Mouse (Mus musculus) hindbrain, postnatal 0 days (tissue): ENCODE data around the gene Timm22. TPM values are rescaled to one million over a fixed set of nuclear protein-coding genes. Genes with fewer than 3 reads are reported as not detected.
A peak's percentile ranks its signal among the peaks of the same experiment; 100 is the strongest.

ENCODE experiments used
- ATAC-seq: fragments of 200-750 bp; cut with Nextera tagmentation; 2 replicates; pipeline ENCODE4 v1.8.0; 2017; ENCODE audit warnings: mild to moderate bottlenecking, moderate TSS enrichment, moderate library complexity
- DNase-seq: peaks from one replicate; pipeline ENCODE4 v3.0.0-alpha.2; 2015; ENCODE audit warnings: low spot score
- H3K27ac ChIP-seq: fragments of 300-500 bp; sonication (generic); 2 replicates; pipeline ENCODE4 v1.5.1; 2014; ENCODE audit warnings: mild to moderate bottlenecking
- H3K27me3 ChIP-seq: fragments of 300-500 bp; sonication (generic); 2 replicates; pipeline ENCODE4 v1.6.1; 2014; ENCODE audit warnings: low read length, mixed read lengths; ENCODE audit not compliant: insufficient read depth
- H3K36me3 ChIP-seq: fragments of 300-500 bp; sonication (generic); 2 replicates; pipeline ENCODE4 v1.6.1; 2014; ENCODE audit warnings: low read length, mixed read lengths; ENCODE audit not compliant: insufficient read depth
- H3K4me1 ChIP-seq: fragments of 300-500 bp; sonication (generic); 2 replicates; pipeline ENCODE4 v1.6.1; 2014; ENCODE audit warnings: antibody characterized with exemption, low read length, mixed read lengths; ENCODE audit not compliant: insufficient read depth
- H3K4me2 ChIP-seq: fragments of 300-500 bp; sonication (generic); 2 replicates; pipeline ENCODE4 v1.6.1; 2014; ENCODE audit warnings: low read depth, mild to moderate bottlenecking, low read length, moderate library complexity, mixed read lengths
- H3K4me3 ChIP-seq: fragments of 300-500 bp; sonication (generic); 2 replicates; pipeline ENCODE4 v1.5.1; 2014; ENCODE audit warnings: low read length
- H3K9ac ChIP-seq: fragments of 300-500 bp; sonication (generic); replicated peaks from 2 replicates; pipeline ENCODE4 v1.6.1; 2014; ENCODE audit warnings: mild to moderate bottlenecking, low read length, moderate library complexity, mixed read lengths
- H3K9me3 ChIP-seq: fragments of 300-500 bp; sonication (generic); 2 replicates; pipeline ENCODE4 v1.6.1; 2016; ENCODE audit warnings: low read length, mixed read lengths
- CTCF ChIP-seq: IDR thresholded peaks from 2 replicates; pipeline ENCODE4 v1.5.1; 2016; ENCODE audit warnings: antibody characterized with exemption, control low read depth, low read depth
- WGBS: fragments of 180-500 bp; shearing (Covaris S2); extraction: QIAGEN DNeasy Blood & Tissue Kit; methylation state at CpG from one replicate; pipeline ENCODE4 v1.1.7; 2014; 5-methylcytosine and 5-hydroxymethylcytosine counted together
- polyA plus RNA-seq: library from polyadenylated mRNA; unstranded; fragments of >200 nt; fragmentation: Nextera tagmentation; extraction: Ambion mirVana; gene quantifications from 2 replicates; pipeline ENCODE4 v1.2.1, GENCODE M21; 2015
- total RNA-seq: library from RNA; depleted of rRNA; stranded (reverse); fragments of >200 nt; gene quantifications from 2 replicates; pipeline ENCODE4 v1.2.3, GENCODE M21; 2014; rRNA removed

Gene Timm22
- total and polyA plus RNA-seq, 2 experiments from 2014 or later: 49.8 to 104 TPM

DNA sequence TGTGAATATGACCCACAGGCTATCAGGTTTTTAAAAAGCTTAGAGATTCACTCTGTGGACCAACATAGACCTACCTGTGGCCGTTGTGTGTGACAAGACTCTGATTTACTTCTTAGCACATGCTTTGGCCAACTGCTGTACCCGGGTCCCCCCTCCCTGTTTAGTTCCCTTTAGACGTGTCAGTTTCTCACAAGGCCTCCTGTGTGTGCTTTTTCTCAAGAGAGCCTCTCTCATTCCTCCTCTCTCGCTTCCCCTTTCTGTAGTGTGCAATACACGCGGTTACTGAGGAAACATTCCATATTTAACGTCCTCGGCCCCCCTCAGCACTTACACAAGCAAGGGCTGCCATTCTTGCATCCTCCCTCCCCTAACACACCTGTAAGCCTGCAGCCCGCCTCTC is 52.0 kb downstream of the Timm22 start:
- ATAC-seq: no peak
- Histone ChIP-seq H3K27me3 (no peaks in the 10 kb centered on the region), H3K9me3 (no peaks in the 10 kb centered on the region), H3K27ac (no peak overlapping the region), H3K36me3 (peaks cover 45% of the 10 kb centered on the region), H3K4me3 (no peak overlapping the region), H3K4me1 (peaks cover 4% of the 10 kb centered on the region; the same call in 1 of the 2 replicates), H3K9ac (no peak overlapping the region), H3K4me2 (no peak overlapping the region)
- no peak for TF ChIP-seq CTCF
- WGBS: 77% methylated on average over 9 of the region's 9 CpGs
- DNase-seq: no peak

DNA sequence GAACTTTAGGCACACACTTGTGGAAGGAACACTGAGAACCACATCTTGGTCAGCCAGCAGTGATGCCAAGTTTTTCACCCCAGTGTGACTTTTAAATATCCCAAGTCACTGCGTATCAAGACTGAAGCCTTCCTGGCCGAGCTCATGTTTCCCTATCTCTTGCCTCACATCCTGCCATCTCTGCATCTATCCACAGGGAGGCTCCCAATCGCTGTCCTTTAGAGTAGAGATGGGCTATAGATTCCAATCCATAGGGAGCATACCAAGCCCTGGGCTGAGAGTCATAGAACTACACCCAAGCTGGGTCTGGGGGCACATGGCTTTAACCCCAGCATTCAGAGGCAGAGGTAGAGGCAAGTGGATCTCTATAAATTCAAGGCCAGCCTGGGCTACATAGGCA is 52.7 kb downstream of the Timm22 start:
- no peak for DNase-seq
- Histone ChIP-seq H3K4me1 (peaks cover 11% of the 10 kb centered on the region), H3K4me3 (no peak overlapping the region), H3K9ac (no peak overlapping the region), H3K4me2 (no peak overlapping the region), H3K9me3 (no peaks in the 10 kb centered on the region), H3K27me3 (no peaks in the 10 kb centered on the region), H3K36me3 (peaks cover 39% of the 10 kb centered on the region), H3K27ac (no peak overlapping the region)
- peak; percentile 33 for TF ChIP-seq CTCF
- ATAC-seq: no peak
- 68% methylated on average over 3 of the region's 3 CpGs for WGBS

DNA sequence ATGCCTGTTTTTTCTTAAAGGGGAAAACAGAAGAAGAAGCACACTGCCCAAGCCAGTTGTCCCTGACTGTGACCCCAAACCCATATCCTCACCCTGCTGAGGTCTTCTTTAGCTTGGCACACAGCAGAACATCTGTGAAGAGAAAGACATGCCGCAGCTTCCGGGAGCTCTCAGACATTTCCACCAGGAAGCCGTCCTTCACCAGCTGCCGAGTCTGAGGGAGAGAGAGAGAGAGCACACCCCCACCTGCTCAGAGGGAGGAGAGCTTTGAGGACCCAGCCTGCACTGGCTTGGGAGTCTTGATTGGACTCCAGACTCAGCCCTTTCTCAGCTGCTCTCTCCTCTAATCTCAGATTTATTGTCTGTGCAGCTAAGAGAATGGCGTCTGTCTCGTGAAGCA is 54.4 kb downstream of the Timm22 start:
- H3K9me3 ChIP-seq: no peaks in the 10 kb centered on the region
- peaks cover 23% of the 10 kb centered on the region for H3K36me3 ChIP-seq
- no peak for TF ChIP-seq CTCF
- DNase-seq: no peak
- H3K27ac ChIP-seq: peak overlapping the region; percentile 17; the same call in 1 of the 2 replicates
- H3K27me3 ChIP-seq: no peaks in the 10 kb centered on the region
- WGBS: 50% methylated on average over 6 of the region's 6 CpGs
- no peak overlapping the region for H3K4me3 ChIP-seq
- no peak for ATAC-seq
- H3K9ac ChIP-seq: no peak overlapping the region
- H3K4me2 ChIP-seq: no peak overlapping the region
- peaks cover 17% of the 10 kb centered on the region for H3K4me1 ChIP-seq

DNA sequence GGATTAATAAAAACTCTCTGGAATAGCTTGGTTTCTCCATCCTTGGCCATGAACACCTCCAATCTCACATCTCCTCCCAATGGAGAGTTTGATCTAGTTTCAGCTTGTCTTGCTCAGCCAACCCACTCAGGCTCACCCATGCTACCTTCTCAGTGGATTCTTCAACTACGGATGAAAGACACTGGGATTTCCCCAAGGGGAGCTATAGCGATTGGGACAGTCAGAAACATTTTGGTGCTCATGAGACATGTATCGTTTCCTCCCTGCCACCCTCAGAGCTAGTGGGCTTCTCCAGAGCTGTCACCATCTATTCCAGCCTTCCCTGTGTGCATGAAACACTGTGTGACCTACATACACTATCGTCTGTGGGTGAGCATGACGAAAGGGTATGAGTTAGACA is 54.9 kb downstream of the Timm22 start:
- Histone ChIP-seq H3K9me3 (no peaks in the 10 kb centered on the region), H3K4me3 (no peak overlapping the region), H3K4me2 (no peak overlapping the region), H3K27me3 (no peaks in the 10 kb centered on the region), H3K36me3 (peaks cover 23% of the 10 kb centered on the region), H3K4me1 (peaks cover 15% of the 10 kb centered on the region), H3K9ac (no peak overlapping the region), H3K27ac (peak overlapping the region; percentile 17; the same call in 1 of the 2 replicates)
- ATAC-seq (no peak), DNase-seq (no peak)
- no peak for TF ChIP-seq CTCF
- WGBS: 72% methylated on average over 5 of the region's 5 CpGs

DNA sequence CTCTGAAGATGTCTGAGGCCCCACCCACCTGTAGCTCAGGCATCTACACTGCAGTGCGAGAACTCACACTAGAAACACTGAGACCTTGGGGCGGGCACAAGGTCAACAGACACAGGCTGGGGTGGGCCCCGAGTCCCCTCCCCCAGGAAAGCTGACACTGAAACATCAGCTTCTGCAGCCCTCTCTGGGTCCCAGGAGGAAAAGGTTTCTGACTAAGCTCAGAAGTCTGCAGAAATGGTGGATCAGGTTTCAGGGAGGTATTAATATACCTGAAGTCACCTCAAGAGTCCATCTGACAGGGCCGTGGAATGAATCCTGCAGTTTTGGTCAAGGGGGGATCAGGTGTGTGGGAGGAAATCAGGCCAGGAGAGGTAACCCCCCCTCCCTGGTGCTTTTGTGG is 59.1 kb downstream of the Timm22 start:
- TF ChIP-seq CTCF: no peak
- ATAC-seq: no peak
- Histone ChIP-seq H3K9me3 (no peaks in the 10 kb centered on the region), H3K4me2 (no peak overlapping the region), H3K27ac (no peak overlapping the region), H3K4me1 (peaks cover 47% of the 10 kb centered on the region), H3K4me3 (no peak overlapping the region), H3K36me3 (peaks cover 19% of the 10 kb centered on the region), H3K9ac (no peak overlapping the region), H3K27me3 (no peaks in the 10 kb centered on the region)
- DNase-seq: no peak
- WGBS: 94% methylated on average over 4 of the region's 4 CpGs

Other genes starting within 250 kb of the Timm22 start
- 39.2 and 42.8 TPM in 2 replicates for gene Vps53, start 227.3 kb upstream of the Timm22 start, total RNA-seq
- 58.9 and 59.0 TPM in 2 replicates for gene Vps53, start 227.3 kb upstream of the Timm22 start, polyA plus RNA-seq
- 20.1 and 30.4 TPM in 2 replicates for gene Fam57a, start 227.3 kb upstream of the Timm22 start, total RNA-seq
- gene Fam57a, start 227.3 kb upstream of the Timm22 start, polyA plus RNA-seq: 16.6 and 20.0 TPM in 2 replicates
- gene Dbil5, start 189.3 kb upstream of the Timm22 start, total RNA-seq: not detected in 2 replicates
- gene Dbil5, start 189.3 kb upstream of the Timm22 start, polyA plus RNA-seq: 0.34 and 0.54 TPM in 2 replicates
- 14.8 and 17.4 TPM in 2 replicates for gene Gemin4, start 189.3 kb upstream of the Timm22 start, total RNA-seq
- gene Gemin4, start 189.3 kb upstream of the Timm22 start, polyA plus RNA-seq: 7.0 and 9.3 TPM in 2 replicates
- 11.9 and 19.2 TPM in 2 replicates for gene Mrm3, start 163.2 kb upstream of the Timm22 start, total RNA-seq
- 22.5 and 22.8 TPM in 2 replicates for gene Mrm3, start 163.2 kb upstream of the Timm22 start, polyA plus RNA-seq
- gene Glod4, start 163.2 kb upstream of the Timm22 start, total RNA-seq: 34.2 and 39.8 TPM in 2 replicates
- 116 and 118 TPM in 2 replicates for gene Glod4, start 163.2 kb upstream of the Timm22 start, polyA plus RNA-seq
- gene Nxn, start 7.8 kb upstream of the Timm22 start, total RNA-seq: 36.6 and 41.3 TPM in 2 replicates
- gene Nxn, start 7.8 kb upstream of the Timm22 start, polyA plus RNA-seq: 21.2 and 22.3 TPM in 2 replicates
- 210 and 211 TPM in 2 replicates for gene Abr, start 215.4 kb downstream of the Timm22 start, total RNA-seq
- gene Abr, start 215.4 kb downstream of the Timm22 start, polyA plus RNA-seq: 77.0 and 87.5 TPM in 2 replicates